Mouse (Mus musculus) liver, adult 2 months (tissue): ENCODE data around the gene Mvd.

Source experiments
- CTCF ChIP-seq: fragments of 200-500 bp; IDR thresholded peaks from 2 replicates; pipeline ENCODE4 v1.5.1; 2011; ENCODE audit warnings: low read depth, low read length, control low read depth
- POLR2A ChIP-seq: fragments of 200-500 bp; IDR thresholded peaks from 2 replicates; pipeline ENCODE4 v1.6.1; 2011; ENCODE audit warnings: low read length, control low read depth; ENCODE audit not compliant: insufficient read depth; ENCODE audit errors: extremely low read depth

GRCm38 (mm10) chr8:122469407-122469806, 26.2 kb upstream of the Mvd start:
- TF ChIP-seq CTCF (no peak), POLR2A (no peak)
